Mouse (Mus musculus) embryonic facial prominence, embryonic 15.5 days (tissue): ENCODE data around the gene Pip4k2b. TPM values are rescaled to one million over a fixed set of nuclear protein-coding genes. Genes with fewer than 3 reads are reported as not detected.
A peak's percentile ranks its signal among the peaks of the same experiment; 100 is the strongest.
"Not testable (repeated sequence)": the region's sequence is repeated elsewhere in the genome, so short reads cannot be mapped to it uniquely, and the experiment has no call there.

Experiments
- ATAC-seq: fragments of 200-750 bp; cut with Nextera tagmentation; 2 replicates; pipeline ENCODE4 v1.8.0; 2017; ENCODE audit warnings: low read depth, moderate TSS enrichment; ENCODE audit not compliant: insufficient number of reproducible peaks, low FRiP score, low TSS enrichment
- H3K27ac ChIP-seq: fragments of 300-500 bp; sonication (generic); replicated peaks from 2 replicates; pipeline ENCODE4 v1.5.1; 2015; ENCODE audit warnings: mild to moderate bottlenecking, inconsistent platforms
- H3K27me3 ChIP-seq: fragments of 300-500 bp; sonication (generic); 2 replicates; pipeline ENCODE4 v1.6.1; 2015; ENCODE audit warnings: inconsistent platforms
- H3K36me3 ChIP-seq: fragments of 300-500 bp; sonication (generic); 2 replicates; pipeline ENCODE4 v1.6.1; 2015; ENCODE audit warnings: mild to moderate bottlenecking, inconsistent platforms
- H3K4me1 ChIP-seq: fragments of 300-500 bp; sonication (generic); 2 replicates; pipeline ENCODE4 v1.6.1; 2015; ENCODE audit warnings: inconsistent platforms
- H3K4me2 ChIP-seq: fragments of 300-500 bp; sonication (generic); replicated peaks from 2 replicates; pipeline ENCODE4 v1.6.1; 2015; ENCODE audit warnings: mild to moderate bottlenecking, inconsistent platforms
- H3K4me3 ChIP-seq: fragments of 300-500 bp; sonication (generic); replicated peaks from 2 replicates; pipeline ENCODE4 v1.5.1; 2015; ENCODE audit warnings: mild to moderate bottlenecking, inconsistent platforms
- H3K9ac ChIP-seq: fragments of 300-500 bp; sonication (generic); 2 replicates; pipeline ENCODE4 v1.6.1; 2015; ENCODE audit warnings: inconsistent platforms
- H3K9me3 ChIP-seq: fragments of 300-500 bp; sonication (generic); replicated peaks from 2 replicates; pipeline ENCODE4 v1.6.1; 2016; ENCODE audit warnings: inconsistent platforms
- WGBS: fragments of 180-500 bp; shearing (Covaris S2); methylation state at CpG from one replicate; pipeline ENCODE4 v1.1.7; 2015; 5-methylcytosine and 5-hydroxymethylcytosine counted together
- polyA plus RNA-seq: library from polyadenylated mRNA; unstranded; fragments of >200 nt; fragmentation: Nextera tagmentation; extraction: Ambion mirVana; gene quantifications from 2 replicates; pipeline ENCODE4 v1.2.1, GENCODE M21; 2015

The Pip4k2b gene
- polyA plus RNA-seq, 1 experiment from 2014 or later, result 1.7 TPM

DNA sequence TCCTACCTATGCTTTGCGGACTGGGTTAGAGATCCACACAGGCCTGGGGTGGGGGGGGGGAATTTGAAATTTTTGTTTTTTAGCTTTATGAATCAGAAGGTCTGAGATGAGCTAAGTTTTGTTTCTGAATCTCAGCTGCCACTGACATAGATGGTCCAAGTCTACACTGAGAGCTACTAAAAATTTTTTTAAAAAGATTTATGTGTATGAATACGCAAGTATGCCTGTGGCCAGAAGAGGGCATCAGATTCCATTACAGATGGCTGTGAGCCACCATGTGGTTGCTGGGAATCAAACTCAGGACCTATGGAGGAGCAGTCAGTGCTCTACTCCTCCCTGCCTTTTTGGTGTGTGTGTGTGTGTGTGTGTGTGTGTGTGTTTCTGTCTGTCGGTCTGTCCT, 30.1 kb downstream of the Pip4k2b start:
- ATAC-seq, result no peak
- Histone ChIP-seq H3K27me3 (no peaks in the 10 kb centered on the region), H3K9ac (no peak overlapping the region), H3K36me3 (peaks cover 61% of the 10 kb centered on the region), H3K4me3 (no peak overlapping the region), H3K27ac (no peak overlapping the region), H3K4me1 (0 out of 2 replicates have a peak, but pooled peaks cover 2% of the 10 kb centered on the region), H3K4me2 (no peak overlapping the region), H3K9me3 (no peaks in the 10 kb centered on the region)
- 95% methylated on average over 3 of the region's 3 CpGs for WGBS

DNA sequence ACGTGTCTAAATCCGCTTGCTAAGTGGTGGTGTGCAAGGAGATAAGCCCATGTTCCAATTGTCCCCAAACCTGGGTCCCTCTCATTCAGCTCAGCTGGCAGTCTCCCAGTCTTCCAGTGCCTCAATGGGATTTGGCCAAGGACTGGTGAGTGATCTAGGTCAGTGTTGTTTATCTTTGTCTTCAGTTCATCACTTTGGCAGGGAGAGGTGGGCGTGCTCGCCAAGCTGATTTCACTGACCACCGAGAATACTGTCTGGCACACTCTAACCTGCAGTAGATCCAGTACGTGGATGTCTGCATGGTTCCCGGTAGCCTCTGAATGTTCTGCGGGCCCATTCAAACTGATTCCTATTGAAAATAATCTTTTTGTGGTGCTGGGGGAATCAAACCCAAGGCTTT, 30.6 kb downstream of the Pip4k2b start:
- WGBS, result 88% methylated on average over 8 of the region's 8 CpGs
- Histone ChIP-seq H3K9ac (no peak overlapping the region), H3K27ac (no peak overlapping the region), H3K4me1 (no peaks in the 10 kb centered on the region), H3K9me3 (no peaks in the 10 kb centered on the region), H3K27me3 (no peaks in the 10 kb centered on the region), H3K36me3 (peaks cover 61% of the 10 kb centered on the region), H3K4me2 (no peak overlapping the region), H3K4me3 (no peak overlapping the region)
- ATAC-seq, result no peak

DNA sequence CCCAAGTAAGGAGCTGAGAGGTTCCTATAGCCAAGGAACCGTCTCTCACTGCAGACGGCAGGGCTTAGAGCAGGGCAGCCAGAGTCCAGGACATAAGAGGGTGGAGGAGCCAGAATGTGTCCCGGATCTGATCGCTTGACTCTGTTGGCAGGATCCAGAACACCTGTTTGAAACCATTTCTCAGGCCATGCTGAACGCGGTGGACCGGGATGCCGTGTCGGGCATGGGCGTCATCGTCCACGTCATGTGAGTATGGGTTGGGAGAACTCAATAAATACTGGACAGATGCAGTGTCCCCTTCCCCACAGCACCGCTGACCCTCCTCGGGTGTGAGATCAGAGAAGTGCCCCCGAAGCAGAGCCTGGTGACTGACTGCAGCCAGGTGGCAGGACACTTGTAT, 32.2 kb downstream of the Pip4k2b start:
- no peaks in the 10 kb centered on the region for H3K9me3 ChIP-seq
- H3K4me1 ChIP-seq, result no peaks in the 10 kb centered on the region
- H3K27ac ChIP-seq, result no peak overlapping the region
- H3K4me3 ChIP-seq, result no peak overlapping the region
- no peak overlapping the region for H3K4me2 ChIP-seq
- no peak for ATAC-seq
- no peak overlapping the region for H3K9ac ChIP-seq
- H3K36me3 ChIP-seq, result peaks cover 61% of the 10 kb centered on the region
- 90% methylated on average over 15 of the region's 15 CpGs for WGBS
- no peaks in the 10 kb centered on the region for H3K27me3 ChIP-seq

DNA sequence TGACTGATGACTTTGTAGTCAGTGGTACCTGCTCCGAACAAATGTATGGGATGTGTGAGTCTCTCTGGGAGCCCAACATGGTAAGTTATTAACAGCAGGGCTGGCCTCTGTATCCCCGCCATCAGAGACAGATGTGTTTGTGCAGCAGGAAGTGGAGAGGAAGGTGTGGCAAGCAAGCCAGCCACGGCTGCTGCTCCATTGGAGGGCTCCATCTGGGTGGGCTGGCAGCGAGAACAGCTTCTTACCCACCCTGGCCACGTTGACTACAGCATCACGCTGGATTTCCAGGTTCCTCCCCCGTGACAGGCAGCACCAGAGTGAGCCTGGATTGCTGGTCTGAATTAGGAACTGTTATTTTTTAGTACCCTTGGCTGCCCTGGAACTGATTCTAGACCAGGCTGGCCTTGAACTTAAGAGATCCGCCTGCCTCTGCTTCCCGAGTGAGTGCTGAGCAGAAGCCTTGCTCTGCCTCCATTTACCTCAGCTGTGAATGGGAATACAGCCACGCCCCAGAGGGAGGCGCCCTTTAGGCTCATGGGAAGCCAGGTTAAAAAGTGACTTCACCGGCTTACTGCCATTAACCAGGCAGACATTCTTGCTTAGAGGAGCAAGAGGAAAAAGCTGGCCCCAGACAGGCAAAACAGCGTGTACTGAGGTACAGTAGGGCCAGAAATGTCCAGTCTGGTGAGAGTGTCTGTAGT, 33.2 kb downstream of the Pip4k2b start:
- 70% methylated on average over 13 of the region's 13 CpGs for WGBS
- H3K4me2 ChIP-seq, result no peak overlapping the region
- ATAC-seq, result no peak
- H3K4me1 ChIP-seq, result no peaks in the 10 kb centered on the region
- H3K27me3 ChIP-seq, result no peaks in the 10 kb centered on the region
- H3K9me3 ChIP-seq, result no peaks in the 10 kb centered on the region
- H3K9ac ChIP-seq, result no peak overlapping the region
- H3K4me3 ChIP-seq, result no peak overlapping the region
- H3K36me3 ChIP-seq, result peaks cover 66% of the 10 kb centered on the region
- H3K27ac ChIP-seq, result no peak overlapping the region

DNA sequence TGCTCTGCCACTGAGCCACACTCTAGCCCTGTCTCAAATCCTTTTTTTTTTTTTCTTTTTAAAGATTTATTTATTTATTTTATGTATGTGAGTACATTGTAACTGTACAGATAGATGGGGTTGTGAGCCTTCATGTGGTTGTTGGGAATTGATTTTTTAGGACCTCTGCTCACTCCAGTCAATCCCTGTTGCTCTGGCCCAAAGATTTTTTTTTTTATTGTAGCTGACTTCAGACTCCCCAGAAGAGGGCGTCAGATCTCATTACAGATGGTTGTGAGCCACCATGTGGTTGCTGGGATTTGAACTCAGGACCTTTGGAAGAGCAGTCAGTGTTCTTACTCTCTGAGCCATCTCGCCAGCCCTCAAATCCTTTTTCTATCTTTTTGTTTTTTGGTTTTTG, 34.4 kb downstream of the Pip4k2b start:
- H3K9me3 ChIP-seq, H3K9ac ChIP-seq, H3K4me1 ChIP-seq, H3K27me3 ChIP-seq, H3K4me2 ChIP-seq, H3K27ac ChIP-seq, H3K4me3 ChIP-seq, ATAC-seq: not testable (repeated sequence)
- H3K36me3 ChIP-seq, result peaks cover 70% of the 10 kb centered on the region
- 84% methylated on average over 2 of the region's 2 CpGs for WGBS

DNA sequence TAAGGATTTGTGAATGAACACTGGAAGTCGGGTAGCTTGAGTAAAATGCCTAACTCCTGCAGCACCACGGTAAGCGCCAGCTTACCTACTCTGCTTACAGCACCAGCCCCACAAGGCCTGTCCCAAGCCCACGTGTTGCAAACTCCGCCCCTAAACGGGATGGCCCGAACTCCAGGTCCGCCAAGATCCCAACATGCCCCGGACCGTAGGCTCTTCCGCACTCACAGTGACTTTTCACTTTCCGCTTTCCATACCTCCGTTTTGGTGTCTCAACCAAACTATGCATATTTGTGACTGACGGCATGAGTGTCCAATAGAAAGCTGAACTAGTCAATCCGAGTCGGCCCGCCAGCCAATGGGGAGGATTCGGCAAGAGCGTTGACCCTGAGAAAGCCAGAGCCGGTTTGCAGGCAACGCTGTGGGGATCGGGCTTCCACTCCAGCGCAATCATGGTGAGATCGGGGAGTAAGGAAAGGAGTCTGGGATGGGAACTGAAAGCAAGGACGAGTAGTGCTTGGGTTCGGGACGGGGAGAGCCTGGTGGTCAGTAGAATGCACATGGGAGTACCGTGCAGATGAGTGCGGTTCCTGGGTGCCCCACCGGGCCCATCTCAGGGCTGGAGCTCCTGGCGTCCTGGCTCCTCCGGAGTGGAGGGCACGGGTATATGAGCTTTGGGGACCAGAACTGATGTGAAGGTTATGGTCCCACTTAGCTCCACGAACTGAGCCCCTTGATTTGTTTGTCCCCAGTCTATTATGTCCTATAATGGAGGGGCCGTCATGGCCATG, 41.3 kb downstream of the Pip4k2b start, which contains the start of gene Psmb3:
Psmb3 (plus strand) TSS at position 361 of the 788 bp plus-strand sequence.
- no peaks in the 10 kb centered on the region for H3K9me3 ChIP-seq
- WGBS, result under 1% methylated on average over 35 of the region's 35 CpGs
- H3K4me3 ChIP-seq, result peak within 1 kb of the TSS; percentile 87

DNA sequence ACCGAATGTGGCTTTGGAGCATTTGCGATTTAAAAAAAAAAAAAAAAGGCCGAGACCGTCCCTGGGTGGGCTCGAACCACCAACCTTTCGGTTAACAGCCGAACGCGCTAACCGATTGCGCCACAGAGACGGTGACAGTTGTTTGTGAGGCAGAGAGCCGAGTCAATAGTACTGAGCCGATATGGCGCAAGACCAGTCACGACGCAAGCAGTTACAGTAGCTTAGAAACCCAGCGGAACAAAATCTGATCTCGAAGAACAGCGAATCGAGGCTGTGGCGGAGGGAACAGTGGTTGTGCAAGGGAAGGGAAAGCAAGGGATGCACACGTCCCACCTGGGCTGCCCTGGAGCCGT, 42.1 kb downstream of the Pip4k2b start:
- no peaks in the 10 kb centered on the region for H3K27me3 ChIP-seq
- H3K9me3 ChIP-seq, result no peaks in the 10 kb centered on the region
- peak overlapping the region; percentile 63 for H3K9ac ChIP-seq
- WGBS, result 1% methylated on average over 24 of the region's 24 CpGs
- H3K4me2 ChIP-seq, result peak overlapping the region; percentile 79
- H3K4me3 ChIP-seq, result peak overlapping the region; percentile 87
- H3K27ac ChIP-seq, result peak overlapping the region; percentile 92
- peaks cover 41% of the 10 kb centered on the region for H3K4me1 ChIP-seq
- ATAC-seq, result no peak
- peaks cover 15% of the 10 kb centered on the region for H3K36me3 ChIP-seq

More for the DNA sequence above, 41.3 kb downstream of the Pip4k2b start, which contains the start of gene Psmb3:
- Histone ChIP-seq H3K4me1 (peaks cover 32% of the 10 kb centered on the region), H3K9ac (peak within 1 kb of the TSS; percentile 65), H3K4me2 (peak within 1 kb of the TSS; percentile 82), H3K36me3 (peaks cover 23% of the 10 kb centered on the region), H3K27ac (peak within 1 kb of the TSS; percentile 92), H3K27me3 (no peaks in the 10 kb centered on the region)
- ATAC-seq, result peak; percentile 92

DNA sequence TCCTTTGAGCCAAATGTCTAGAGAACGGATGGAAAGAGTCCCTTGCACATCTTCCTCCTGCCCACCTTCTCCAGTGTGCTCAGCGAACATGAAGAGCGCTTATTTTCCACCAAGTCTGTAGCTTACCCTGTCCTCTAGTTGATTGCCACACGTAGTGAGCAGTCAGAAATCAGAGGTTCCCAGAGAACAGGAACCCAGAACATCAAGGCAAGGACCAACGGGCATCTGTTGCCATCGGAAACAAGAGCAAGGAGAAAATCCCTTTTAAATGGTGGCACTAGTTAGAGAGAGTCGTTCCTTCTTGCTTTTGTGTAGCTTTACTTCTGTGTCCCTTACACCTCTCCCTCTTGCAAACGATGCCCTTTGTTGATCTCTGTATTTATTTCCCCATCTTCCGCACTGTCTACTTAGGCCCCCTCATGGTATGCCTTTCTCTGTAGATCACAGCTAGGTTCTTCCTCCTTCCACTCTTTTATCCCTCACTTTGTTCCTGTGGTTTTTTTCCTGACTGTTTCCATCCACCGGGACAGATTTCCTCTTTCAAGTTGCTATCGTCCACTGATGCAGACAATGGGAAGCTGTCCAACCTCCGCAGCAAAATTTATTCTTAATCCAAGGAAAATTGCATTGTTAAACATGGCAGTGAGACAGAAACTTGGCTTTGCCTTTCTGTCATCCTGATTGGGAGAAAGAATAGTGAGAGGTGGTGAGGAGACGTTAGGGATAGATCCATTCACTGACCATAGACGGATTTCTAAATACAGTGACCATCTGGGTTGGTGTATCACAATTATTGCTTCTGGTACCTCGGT, 42.7 kb downstream of the Pip4k2b start:
- peak overlapping the region; percentile 22; the same call in 1 of the 2 replicates for H3K27ac ChIP-seq
- ATAC-seq, result no peak
- H3K27me3 ChIP-seq, result no peaks in the 10 kb centered on the region
- H3K36me3 ChIP-seq, result peaks cover 9% of the 10 kb centered on the region
- no peak overlapping the region for H3K9ac ChIP-seq
- peak overlapping the region; percentile 89 for H3K4me3 ChIP-seq
- no peaks in the 10 kb centered on the region for H3K9me3 ChIP-seq
- H3K4me1 ChIP-seq, result peaks cover 46% of the 10 kb centered on the region
- 52% methylated on average over 15 of the region's 15 CpGs for WGBS
- peak overlapping the region; percentile 89 for H3K4me2 ChIP-seq

DNA sequence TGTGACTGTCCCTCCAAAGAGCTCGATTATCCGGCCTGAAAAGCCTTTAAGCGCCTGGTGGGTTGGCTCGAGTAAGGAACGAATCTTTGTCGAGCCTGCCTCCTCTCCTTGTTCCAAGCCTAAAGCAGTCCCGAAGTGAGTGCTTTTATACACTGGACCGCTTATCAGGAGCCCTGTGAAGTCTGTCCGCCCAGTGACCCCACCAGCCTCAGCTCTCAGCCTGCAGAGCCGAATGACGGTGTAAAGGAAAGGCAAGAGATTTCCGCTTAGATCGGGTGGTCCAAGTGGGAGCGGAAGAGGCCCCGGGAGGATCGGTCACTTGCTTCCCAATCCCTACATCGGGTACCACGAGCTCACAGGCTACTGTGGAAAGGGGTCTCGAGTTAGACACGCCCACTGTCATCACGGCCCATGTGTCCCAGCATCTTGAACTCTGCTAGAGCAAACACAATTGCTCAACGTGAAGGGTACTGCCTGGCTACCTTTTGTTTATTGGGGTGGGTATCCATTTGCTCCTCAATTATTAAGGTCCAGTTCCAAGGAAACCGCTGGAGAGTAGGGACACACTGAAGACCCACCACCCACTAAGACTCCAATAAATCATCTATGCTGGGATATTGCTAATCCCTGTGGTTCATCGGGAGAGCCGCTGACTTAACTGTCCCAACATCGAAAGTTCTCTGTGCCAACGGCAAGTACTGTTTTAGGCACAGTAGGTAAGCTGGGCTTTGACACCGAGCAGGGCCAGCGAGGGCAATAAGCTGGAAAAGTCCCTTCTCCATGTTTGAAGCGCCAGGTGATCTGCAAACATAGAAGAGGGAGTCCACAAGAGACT, 43.5 kb downstream of the Pip4k2b start:
- Histone ChIP-seq H3K27me3 (no peaks in the 10 kb centered on the region), H3K4me1 (peaks cover 54% of the 10 kb centered on the region), H3K4me3 (peak overlapping the region; percentile 89), H3K9ac (peak overlapping the region; percentile 62), H3K27ac (peak overlapping the region; percentile 99), H3K36me3 (0 out of 2 replicates have a peak, but pooled peaks cover 2% of the 10 kb centered on the region), H3K4me2 (peak overlapping the region; percentile 89), H3K9me3 (no peaks in the 10 kb centered on the region)
- 18% methylated on average over 30 of the region's 30 CpGs for WGBS
- no peak for ATAC-seq

DNA sequence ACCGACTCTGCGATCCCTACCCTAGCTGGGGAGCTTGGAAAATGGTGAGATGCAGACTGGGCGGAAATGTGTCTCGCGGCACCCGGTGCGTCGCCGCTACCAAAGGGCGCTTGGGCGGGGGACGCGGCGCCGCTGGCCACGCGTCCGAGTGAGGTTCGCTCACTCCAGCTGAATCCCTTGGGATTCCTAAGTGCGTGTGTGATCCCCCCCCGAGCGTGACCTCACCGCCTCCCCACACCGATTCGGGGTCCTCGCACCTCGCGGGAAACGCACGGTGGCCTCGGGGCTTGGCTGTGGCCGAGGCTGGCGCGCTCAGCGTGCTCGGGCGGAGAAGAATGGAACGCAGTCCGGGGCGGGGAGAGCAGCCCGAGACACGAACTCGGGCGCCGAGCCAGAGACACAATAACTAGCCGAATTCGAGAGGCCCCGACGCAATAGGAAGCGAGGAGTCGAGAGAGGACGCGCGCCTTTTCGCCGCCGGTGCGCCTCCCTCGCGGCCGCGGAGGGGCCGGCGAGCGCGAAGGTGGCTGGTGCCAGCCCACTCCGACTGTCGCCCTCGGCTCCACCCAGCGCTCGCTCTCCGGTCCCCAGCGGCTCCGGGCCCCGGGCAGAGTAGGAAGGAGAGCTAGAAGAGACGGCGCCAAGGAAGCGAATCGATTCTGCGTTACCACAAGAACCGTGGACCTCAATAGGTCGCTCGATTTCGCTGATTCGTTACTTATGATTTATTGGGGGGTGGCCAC, 44.3 kb downstream of the Pip4k2b start, which contains the start of gene Pcgf2:
Pcgf2 (minus strand) TSS at position 495 of the 743 bp plus-strand sequence.
- Histone ChIP-seq H3K9ac (peak within 1 kb of the TSS; percentile 91), H3K9me3 (no peaks in the 10 kb centered on the region), H3K27ac (peak within 1 kb of the TSS; percentile 99), H3K36me3 (no peaks in the 10 kb centered on the region), H3K4me2 (peak within 1 kb of the TSS; percentile 89), H3K27me3 (no peaks in the 10 kb centered on the region), H3K4me1 (peaks cover 62% of the 10 kb centered on the region), H3K4me3 (peak within 1 kb of the TSS; percentile 89)
- whole genome bisulfite sequencing, result under 1% methylated on average over 85 of the region's 85 CpGs
- ATAC-seq, result peak; percentile 7; the same call in 1 of the 2 replicates
